Mouse (Mus musculus) liver, embryonic 14.5 days (tissue): ENCODE results near the gene Gm28038.

Source experiments
- CTCF ChIP-seq: IDR thresholded peaks from 2 replicates; pipeline ENCODE4 v1.5.1; 2016; ENCODE audit warnings: antibody characterized with exemption, low read depth, control low read depth
- EP300 ChIP-seq: IDR thresholded peaks from 2 replicates; pipeline ENCODE4 v1.6.1; 2016; ENCODE audit warnings: antibody characterized with exemption, low read depth

GRCm38 (mm10) chr2:30342544-30342943, 61.7 kb downstream of the Gm28038 start:
- no peak for TF ChIP-seq CTCF
- TF ChIP-seq EP300, result no peak
